Mouse (Mus musculus): Measurements from ENCODE around the gene Eipr1. TPM values are rescaled to one million over a fixed set of nuclear protein-coding genes. Genes with fewer than 3 reads are reported as not detected.

The Eipr1 gene
- polyA plus RNA-seq (2012; rRNA removed), result 27.4 and 57.7 TPM in 2 replicates

GRCm38 (mm10) chr12:28751508-28752263 lies at the start of gene Eipr1:
Gene Eipr1 (plus strand): TSS chr12:28751803.
- peaks cover 13% of the 10 kb centered on the region; the same call in 1 of the 2 replicates for H3K4me1 ChIP-seq (ENCODE audit: control insufficient read depth, insufficient read depth, insufficient read length, low read length)
- H3K4me3 ChIP-seq (ENCODE audit: low read depth, low read length), result peak within 1 kb of the TSS; percentile 95
- H3K36me3 ChIP-seq (ENCODE audit: control insufficient read depth, insufficient read depth, low read length), result peaks cover 5% of the 10 kb centered on the region
- H3K27ac ChIP-seq (ENCODE audit: insufficient read depth, low read depth, low read length), result peak within 1 kb of the TSS; percentile 30
- 2% methylated on average over 36 of the region's 36 CpGs for WGBS
- TF ChIP-seq POLR2A (IDR thresholded peaks at IDR 0.05; ENCODE audit: low read depth, low read length), result peak; percentile 67; the same call in 1 of the 2 replicates
- TF ChIP-seq CTCF (IDR thresholded peaks at IDR 0.05; ENCODE audit: extremely low read depth, insufficient read length, insufficient replicate concordance, low read depth, low read length), result no peak
- no peaks in the 10 kb centered on the region for H3K27me3 ChIP-seq (ENCODE audit: control insufficient read depth, insufficient read depth, low read length)

GRCm38 (mm10) chr12:28704381-28704780 lies 47.2 kb upstream of the Eipr1 start:
- H3K27ac ChIP-seq (ENCODE audit: insufficient read depth, low read depth, low read length), result no peak overlapping the region
- H3K36me3 ChIP-seq (ENCODE audit: control insufficient read depth, insufficient read depth, low read length), result peaks cover 12% of the 10 kb centered on the region; the same call in 1 of the 2 replicates
- peaks cover 3% of the 10 kb centered on the region; the same call in 1 of the 2 replicates for H3K4me1 ChIP-seq (ENCODE audit: control insufficient read depth, insufficient read depth, insufficient read length, low read length)
- H3K27me3 ChIP-seq (ENCODE audit: control insufficient read depth, insufficient read depth, low read length), result no peaks in the 10 kb centered on the region
- no peak overlapping the region for H3K4me3 ChIP-seq (ENCODE audit: low read depth, low read length)
- whole genome bisulfite sequencing, result 66% methylated on average over 12 of the region's 12 CpGs
- no peak for TF ChIP-seq POLR2A (IDR thresholded peaks at IDR 0.05; ENCODE audit: low read depth, low read length)
- TF ChIP-seq CTCF (IDR thresholded peaks at IDR 0.05; ENCODE audit: extremely low read depth, insufficient read length, insufficient replicate concordance, low read depth, low read length), result no peak

GRCm38 (mm10) chr12:28705204-28705603 lies 46.4 kb upstream of the Eipr1 start:
- 87% methylated on average over 6 of the region's 6 CpGs for WGBS
- no peaks in the 10 kb centered on the region for H3K27me3 ChIP-seq (ENCODE audit: control insufficient read depth, insufficient read depth, low read length)
- no peak for TF ChIP-seq CTCF (IDR thresholded peaks at IDR 0.05; ENCODE audit: extremely low read depth, insufficient read length, insufficient replicate concordance, low read depth, low read length)
- TF ChIP-seq POLR2A (IDR thresholded peaks at IDR 0.05; ENCODE audit: low read depth, low read length), result no peak

GRCm38 (mm10) chr12:28708154-28708553 lies 43.4 kb upstream of the Eipr1 start:
- WGBS, result 85% methylated on average over 4 of the region's 4 CpGs
- H3K27me3 ChIP-seq (ENCODE audit: control insufficient read depth, insufficient read depth, low read length), result no peaks in the 10 kb centered on the region
- H3K4me1 ChIP-seq (ENCODE audit: control insufficient read depth, insufficient read depth, insufficient read length, low read length), result no peaks in the 10 kb centered on the region
- TF ChIP-seq CTCF (IDR thresholded peaks at IDR 0.05; ENCODE audit: extremely low read depth, insufficient read length, insufficient replicate concordance, low read depth, low read length) (no peak), POLR2A (IDR thresholded peaks at IDR 0.05; ENCODE audit: low read depth, low read length) (no peak)
- no peak overlapping the region for H3K27ac ChIP-seq (ENCODE audit: insufficient read depth, low read depth, low read length)
- no peak overlapping the region for H3K4me3 ChIP-seq (ENCODE audit: low read depth, low read length)
- peaks cover 31% of the 10 kb centered on the region for H3K36me3 ChIP-seq (ENCODE audit: control insufficient read depth, insufficient read depth, low read length)

More at GRCm38 (mm10) chr12:28705204-28705603, 46.4 kb upstream of the Eipr1 start:
- Histone ChIP-seq H3K36me3 (ENCODE audit: control insufficient read depth, insufficient read depth, low read length) (peaks cover 20% of the 10 kb centered on the region), H3K4me1 (ENCODE audit: control insufficient read depth, insufficient read depth, insufficient read length, low read length) (peaks cover 3% of the 10 kb centered on the region; the same call in 1 of the 2 replicates), H3K27ac (ENCODE audit: insufficient read depth, low read depth, low read length) (no peak overlapping the region), H3K4me3 (ENCODE audit: low read depth, low read length) (no peak overlapping the region)

GRCm38 (mm10) chr12:28710566-28711185 lies 40.9 kb upstream of the Eipr1 start:
- WGBS, result 91% methylated on average over 22 of the region's 22 CpGs
- peaks cover 33% of the 10 kb centered on the region for H3K36me3 ChIP-seq (ENCODE audit: control insufficient read depth, insufficient read depth, low read length)
- TF ChIP-seq POLR2A (IDR thresholded peaks at IDR 0.05; ENCODE audit: low read depth, low read length) (no peak), CTCF (IDR thresholded peaks at IDR 0.05; ENCODE audit: extremely low read depth, insufficient read length, insufficient replicate concordance, low read depth, low read length) (no peak)

GRCm38 (mm10) chr12:28714822-28715632 lies 36.6 kb upstream of the Eipr1 start:
- WGBS, result 84% methylated on average over 24 of the region's 24 CpGs
- H3K36me3 ChIP-seq (ENCODE audit: control insufficient read depth, insufficient read depth, low read length), result peaks cover 40% of the 10 kb centered on the region

More at GRCm38 (mm10) chr12:28710566-28711185, 40.9 kb upstream of the Eipr1 start:
- H3K4me1 ChIP-seq (ENCODE audit: control insufficient read depth, insufficient read depth, insufficient read length, low read length), result no peaks in the 10 kb centered on the region
- no peak overlapping the region for H3K27ac ChIP-seq (ENCODE audit: insufficient read depth, low read depth, low read length)
- no peaks in the 10 kb centered on the region for H3K27me3 ChIP-seq (ENCODE audit: control insufficient read depth, insufficient read depth, low read length)
- no peak overlapping the region for H3K4me3 ChIP-seq (ENCODE audit: low read depth, low read length)

More at GRCm38 (mm10) chr12:28714822-28715632, 36.6 kb upstream of the Eipr1 start:
- H3K4me3 ChIP-seq (ENCODE audit: low read depth, low read length), result no peak overlapping the region
- no peak for TF ChIP-seq CTCF (IDR thresholded peaks at IDR 0.05; ENCODE audit: extremely low read depth, insufficient read length, insufficient replicate concordance, low read depth, low read length)
- no peak for TF ChIP-seq POLR2A (IDR thresholded peaks at IDR 0.05; ENCODE audit: low read depth, low read length)
- H3K4me1 ChIP-seq (ENCODE audit: control insufficient read depth, insufficient read depth, insufficient read length, low read length), result no peaks in the 10 kb centered on the region
- no peaks in the 10 kb centered on the region for H3K27me3 ChIP-seq (ENCODE audit: control insufficient read depth, insufficient read depth, low read length)
- no peak overlapping the region for H3K27ac ChIP-seq (ENCODE audit: insufficient read depth, low read depth, low read length)

Data from small intestine, adult 2 months (tissue).